Mouse (Mus musculus): ENCODE results near the gene Slf2.

- no peak for TF ChIP-seq CTCF (IDR thresholded peaks at IDR 0.05; ENCODE audit: low read depth, low read length)
- no peak for TF ChIP-seq POLR2A (IDR thresholded peaks at IDR 0.05; ENCODE audit: extremely low read depth, insufficient read depth, low read length)
Measured at GRCm38 (mm10) chr19:44904141-44904720, 26.7 kb upstream of the Slf2 start.
